Mouse (Mus musculus): Measurements from ENCODE around the gene Armh1. TPM values are rescaled to one million over a fixed set of nuclear protein-coding genes. Genes with fewer than 3 reads are reported as not detected.
A peak's percentile ranks its signal among the peaks of the same experiment; 100 is the strongest.
"Not testable (repeated sequence)": the region's sequence is repeated elsewhere in the genome, so short reads cannot be mapped to it uniquely, and the experiment has no call there.

The Armh1 gene
- polyA plus RNA-seq, 1 experiment from 2014 or later, result 1.3 TPM

GRCm38 (mm10) chr4:117189382-117189855 lies 62.5 kb downstream of the Armh1 start:
- WGBS, result under 1% methylated on average over 16 of the region's 16 CpGs
- Histone ChIP-seq H3K4me2 (replicated peaks) (peak overlapping the region; percentile 44), H3K27ac (peak overlapping the region; percentile 79), H3K36me3 (no peaks in the 10 kb centered on the region), H3K9ac (peak overlapping the region; percentile 37), H3K27me3 (no peaks in the 10 kb centered on the region), H3K4me1 (0 out of 2 replicates have a peak, but pooled peaks cover 3% of the 10 kb centered on the region), H3K4me3 (peak overlapping the region; percentile 31), H3K9me3 (no peaks in the 10 kb centered on the region)
- ATAC-seq (ENCODE audit: insufficient number of reproducible peaks, insufficient read depth, low FRiP score, low TSS enrichment), result no peak; the same call in 1 of the 2 replicates

- no peaks in the 10 kb centered on the region for H3K9me3 ChIP-seq
- no peak for ATAC-seq (ENCODE audit: insufficient number of reproducible peaks, insufficient read depth, low FRiP score, low TSS enrichment)
- H3K4me3 ChIP-seq, result peak overlapping the region; percentile 31
- peak overlapping the region; percentile 37 for H3K9ac ChIP-seq
- H3K27ac ChIP-seq, result peak overlapping the region; percentile 79
- peak overlapping the region; percentile 44 for H3K4me2 ChIP-seq (replicated peaks)
- no peaks in the 10 kb centered on the region for H3K36me3 ChIP-seq
- WGBS, result 51% methylated on average over 3 of the region's 3 CpGs
- no peaks in the 10 kb centered on the region for H3K27me3 ChIP-seq
- 0 out of 2 replicates have a peak, but pooled peaks cover 3% of the 10 kb centered on the region for H3K4me1 ChIP-seq
Measured at GRCm38 (mm10) chr4:117188969-117189368, 63.0 kb downstream of the Armh1 start.

- Histone ChIP-seq H3K27ac (peak overlapping the region; percentile 48; the same call in 1 of the 2 replicates), H3K9ac (peak overlapping the region; percentile 51)
Measured at GRCm38 (mm10) chr4:117182759-117183096, 69.2 kb downstream of the Armh1 start.

GRCm38 (mm10) chr4:117181863-117182758 lies 69.8 kb downstream of the Armh1 start, which contains the start of gene Kif2c:
Gene Kif2c (minus strand): TSS chr4:117182639.
- H3K36me3 ChIP-seq, result peaks cover 30% of the 10 kb centered on the region
- peak; percentile 91 for ATAC-seq (ENCODE audit: insufficient number of reproducible peaks, insufficient read depth, low FRiP score, low TSS enrichment)

More at GRCm38 (mm10) chr4:117182759-117183096, 69.2 kb downstream of the Armh1 start:
- peaks cover 25% of the 10 kb centered on the region for H3K36me3 ChIP-seq
- peak overlapping the region; percentile 56 for H3K4me3 ChIP-seq
- H3K4me2 ChIP-seq (replicated peaks), result peak overlapping the region; percentile 72
- 15% methylated on average over 9 of the region's 9 CpGs for WGBS
- peak; percentile 25 for ATAC-seq (ENCODE audit: insufficient number of reproducible peaks, insufficient read depth, low FRiP score, low TSS enrichment)
- not testable (repeated sequence) for H3K27me3 ChIP-seq, H3K9me3 ChIP-seq, H3K4me1 ChIP-seq

GRCm38 (mm10) chr4:117169936-117170335 lies 82.0 kb downstream of the Armh1 start:
- Histone ChIP-seq H3K9me3 (no peaks in the 10 kb centered on the region), H3K9ac (no peak overlapping the region; the same call in 1 of the 2 replicates), H3K4me3 (no peak overlapping the region), H3K27ac (no peak overlapping the region), H3K36me3 (peaks cover 94% of the 10 kb centered on the region), H3K27me3 (no peaks in the 10 kb centered on the region), H3K4me1 (no peaks in the 10 kb centered on the region), H3K4me2 (replicated peaks) (no peak overlapping the region)
- no peak for ATAC-seq (ENCODE audit: insufficient number of reproducible peaks, insufficient read depth, low FRiP score, low TSS enrichment)
- WGBS, result 92% methylated on average over 5 of the region's 5 CpGs

More at GRCm38 (mm10) chr4:117181863-117182758, 69.8 kb downstream of the Armh1 start, which contains the start of gene Kif2c:
- WGBS, result under 1% methylated on average over 42 of the region's 42 CpGs
- no peaks in the 10 kb centered on the region for H3K9me3 ChIP-seq
- peak within 1 kb of the TSS; percentile 61 for H3K9ac ChIP-seq
- H3K27me3 ChIP-seq, result no peaks in the 10 kb centered on the region
- H3K4me1 ChIP-seq, result peaks cover 9% of the 10 kb centered on the region
- H3K27ac ChIP-seq, result peak within 1 kb of the TSS; percentile 61
- peak within 1 kb of the TSS; percentile 72 for H3K4me2 ChIP-seq (replicated peaks)
- peak within 1 kb of the TSS; percentile 56 for H3K4me3 ChIP-seq

Other genes starting within 250 kb of the Armh1 start
- 43.8 and 45.5 TPM in 2 replicates for gene Eif2b3, start 232.7 kb downstream of the Armh1 start, polyA plus RNA-seq (2016; fragmentation: Nextera tagmentation; extraction: Ambion mirVana)
- gene Ptch2, start 156.1 kb downstream of the Armh1 start, polyA plus RNA-seq (2016; fragmentation: Nextera tagmentation; extraction: Ambion mirVana), result 10.4 and 12.1 TPM in 2 replicates
- 4.4 and 4.9 TPM in 2 replicates for gene Btbd19, start 126.4 kb downstream of the Armh1 start, polyA plus RNA-seq (2016; fragmentation: Nextera tagmentation; extraction: Ambion mirVana)
- not detected in 2 replicates for gene Tctex1d4, start 125.3 kb downstream of the Armh1 start, polyA plus RNA-seq (2016; fragmentation: Nextera tagmentation; extraction: Ambion mirVana)
- gene Plk3, start 118.2 kb downstream of the Armh1 start, polyA plus RNA-seq (2016; fragmentation: Nextera tagmentation; extraction: Ambion mirVana), result 5.0 and 5.5 TPM in 2 replicates
- 804 and 834 TPM in 2 replicates for gene Rps8, start 95.9 kb downstream of the Armh1 start, polyA plus RNA-seq (2016; fragmentation: Nextera tagmentation; extraction: Ambion mirVana)
- 83.8 and 89.5 TPM in 2 replicates for gene Kif2c, start 69.5 kb downstream of the Armh1 start, polyA plus RNA-seq (2016; fragmentation: Nextera tagmentation; extraction: Ambion mirVana)
- gene Tmem53, start 174 bp downstream of the Armh1 start, polyA plus RNA-seq (2016; fragmentation: Nextera tagmentation; extraction: Ambion mirVana), result 11.3 and 11.8 TPM in 2 replicates
- 106 and 107 TPM in 2 replicates for gene Rnf220, start 244.9 kb upstream of the Armh1 start, polyA plus RNA-seq (2016; fragmentation: Nextera tagmentation; extraction: Ambion mirVana)

All from embryonic facial prominence, embryonic 12.5 days (tissue).